Mouse (Mus musculus) MEL (cell line): Measurements from ENCODE around the gene Bad.

Source experiments
- CTCF ChIP-seq, 3 experiments: IDR thresholded peaks in 2 of 3; conservative IDR thresholded peaks in 1 of 3; 2 replicates each; pipeline ENCODE4 v1.5.1; 2011 to 2012; ENCODE audit warnings: low read length in 3 of 3, low read depth in 2 of 3, mild to moderate bottlenecking in 2 of 3, improper control_type of control experiment in 1 of 3, inconsistent platforms in 1 of 3, mixed read lengths in 1 of 3, moderate library complexity in 1 of 3; ENCODE audit not compliant: control insufficient read depth in 1 of 3, insufficient read depth in 1 of 3, poor library complexity in 1 of 3, severe bottlenecking in 1 of 3
- EP300 ChIP-seq, 2 experiments: IDR thresholded peaks; 2 replicates each; pipeline ENCODE4 v1.6.1; 2011; ENCODE audit warnings: improper control_type of control experiment in 2 of 2, low read length in 2 of 2, low read depth in 1 of 2, mild to moderate bottlenecking in 1 of 2
- MAFK ChIP-seq: IDR thresholded peaks from 2 replicates; pipeline ENCODE4 v1.6.1; 2011; ENCODE audit warnings: low read depth, mild to moderate bottlenecking, low read length, improper control_type of control experiment, borderline replicate concordance
- NRF1 ChIP-seq: IDR thresholded peaks from 2 replicates; pipeline ENCODE4 v1.6.1; 2014; ENCODE audit warnings: low read depth, mild to moderate bottlenecking, inconsistent platforms, low read length, improper control_type of control experiment, moderate library complexity; ENCODE audit not compliant: poor library complexity, insufficient read depth, severe bottlenecking
- POLR2A ChIP-seq, 2 experiments: IDR thresholded peaks; 2 replicates each; pipeline ENCODE4 v1.6.1; 2011 to 2012; ENCODE audit warnings: low read length in 2 of 2, mild to moderate bottlenecking in 2 of 2, control low read depth in 1 of 2, improper control_type of control experiment in 1 of 2, low read depth in 1 of 2, moderate library complexity in 1 of 2; ENCODE audit not compliant: control insufficient read depth in 1 of 2, insufficient read depth in 1 of 2, poor library complexity in 1 of 2
- SMC3 ChIP-seq: IDR thresholded peaks from 2 replicates; pipeline ENCODE4 v1.6.1; 2011; ENCODE audit warnings: low read depth, low read length, improper control_type of control experiment
- TAL1 ChIP-seq: IDR thresholded peaks from 2 replicates; pipeline ENCODE4 v1.6.1; 2012; ENCODE audit warnings: mild to moderate bottlenecking, inconsistent platforms, low read length, moderate library complexity, mixed read lengths
- UBTF ChIP-seq: IDR thresholded peaks from 2 replicates; pipeline ENCODE4 v1.6.1; 2012; ENCODE audit warnings: low read depth, mild to moderate bottlenecking, inconsistent platforms, low read length, improper control_type of control experiment, moderate library complexity, borderline replicate concordance; ENCODE audit not compliant: insufficient read depth

DNA sequence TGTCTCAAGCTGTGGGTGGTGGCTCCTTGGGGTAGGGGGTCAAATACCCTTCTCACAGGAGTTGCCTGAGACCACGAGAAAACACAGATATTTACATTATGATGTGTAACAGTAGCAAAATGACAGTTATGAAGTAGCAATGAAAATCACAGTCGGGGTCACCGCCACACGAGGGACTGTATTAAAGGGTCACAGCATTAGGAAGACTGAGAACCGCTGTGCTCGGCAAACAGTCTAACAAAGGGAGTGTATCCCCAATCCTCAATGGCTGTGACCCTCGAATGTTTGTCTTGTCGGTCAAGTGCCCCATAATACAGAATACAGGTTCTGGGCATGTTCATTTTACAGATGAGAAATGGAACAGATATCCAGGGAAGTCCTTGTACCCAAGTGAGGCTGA is 52.3 kb downstream of the Bad start:
- TF ChIP-seq CTCF (IDR thresholded peaks at IDR 0.05 in 2 of 3, conservative IDR thresholded peaks at IDR 0.05 in 1 of 3; ENCODE audit: control insufficient read depth in 1 of 3, insufficient read depth in 1 of 3, low read depth in 2 of 3, low read length in 3 of 3, poor library complexity in 1 of 3, severe bottlenecking in 1 of 3) (no peak), EP300 (IDR thresholded peaks at IDR 0.05; ENCODE audit: low read depth in 1 of 2, low read length in 2 of 2) (no peak), TAL1 (no peak), NRF1 (no peak), POLR2A (IDR thresholded peaks at IDR 0.05; ENCODE audit: control insufficient read depth in 1 of 2, insufficient read depth in 1 of 2, low read depth in 1 of 2, low read length in 2 of 2, poor library complexity in 1 of 2) (no peak), MAFK (no peak), UBTF (no peak), SMC3 (no peak)
